Mouse (Mus musculus) olfactory bulb, adult 2 months (tissue): ENCODE data around the gene Aurkaip1.

Experiments
- CTCF ChIP-seq: fragments of 200-500 bp; IDR thresholded peaks from 2 replicates; pipeline ENCODE4 v1.5.1; 2012; ENCODE audit warnings: low read depth, mild to moderate bottlenecking, low read length, moderate library complexity; ENCODE audit not compliant: insufficient read depth
- POLR2A ChIP-seq: fragments of 200-500 bp; IDR thresholded peaks from 2 replicates; pipeline ENCODE4 v1.6.1; 2012; ENCODE audit warnings: mild to moderate bottlenecking, low read depth, low read length, moderate library complexity; ENCODE audit not compliant: insufficient read depth

DNA sequence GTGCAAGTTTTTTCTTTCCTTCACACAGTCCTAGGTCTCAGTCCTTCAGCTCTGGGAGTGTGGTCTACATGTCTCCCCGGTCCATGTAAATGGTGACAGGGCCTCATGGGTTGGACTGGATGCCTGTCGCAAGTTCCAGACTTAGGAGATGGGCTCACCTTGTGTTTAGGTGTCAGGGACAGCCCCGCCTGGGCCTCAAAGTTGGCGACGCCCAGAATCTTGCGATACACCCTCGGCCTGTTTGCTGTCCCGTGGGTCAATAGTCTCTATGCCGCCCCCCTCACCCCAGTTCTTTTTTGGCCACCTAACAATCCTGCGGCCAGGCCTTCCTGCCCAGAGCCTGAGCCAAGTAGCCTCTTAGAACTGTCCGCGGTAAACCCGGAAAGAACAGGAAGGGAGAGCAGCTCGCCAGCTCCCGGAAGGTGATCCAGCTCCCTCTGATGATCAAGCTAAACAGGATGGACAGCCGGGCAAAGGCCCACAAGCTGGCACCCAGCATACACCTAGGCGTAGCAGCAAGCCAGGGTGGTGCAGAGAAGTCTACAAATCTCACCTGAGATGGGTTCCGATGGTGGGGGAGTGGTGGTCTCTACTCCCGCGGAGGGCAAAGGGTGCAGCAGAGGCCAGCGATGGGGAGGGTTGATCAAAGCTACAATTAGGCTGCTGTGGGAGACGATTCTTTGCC, 37.7 kb downstream of the Aurkaip1 start:
- no peak for TF ChIP-seq POLR2A
- TF ChIP-seq CTCF: no peak
